Mouse (Mus musculus): ENCODE data around the gene Arpc2. TPM values are rescaled to one million over a fixed set of nuclear protein-coding genes. Genes with fewer than 3 reads are reported as not detected.

The Arpc2 gene
- polyA plus RNA-seq, 1 experiment from 2014 or later = 405 TPM

- whole genome bisulfite sequencing = 82% methylated on average over 4 of the region's 4 CpGs
- Histone ChIP-seq H3K36me3 (no peaks in the 10 kb centered on the region), H3K4me3 (no peak overlapping the region), H3K27ac (no peak overlapping the region), H3K9me3 (no peaks in the 10 kb centered on the region), H3K9ac (no peak overlapping the region), H3K27me3 (no peaks in the 10 kb centered on the region), H3K4me2 (no peak overlapping the region), H3K4me1 (replicated peaks) (peaks cover 48% of the 10 kb centered on the region)
- ATAC-seq (ENCODE audit: low FRiP score) = no peak
Observed at GRCm38 (mm10) chr1:74240832-74241231, 4.9 kb downstream of the Arpc2 start.

GRCm38 (mm10) chr1:74245525-74245924 is 9.6 kb downstream of the Arpc2 start:
- Histone ChIP-seq H3K27me3 (no peaks in the 10 kb centered on the region), H3K9me3 (no peaks in the 10 kb centered on the region), H3K36me3 (peaks cover 24% of the 10 kb centered on the region), H3K4me2 (no peak overlapping the region), H3K27ac (no peak overlapping the region), H3K9ac (no peak overlapping the region), H3K4me3 (no peak overlapping the region), H3K4me1 (replicated peaks) (peaks cover 13% of the 10 kb centered on the region)
- 84% methylated on average over 2 of the region's 2 CpGs for WGBS
- ATAC-seq (ENCODE audit: low FRiP score) = no peak

GRCm38 (mm10) chr1:74248799-74249198 is 12.9 kb downstream of the Arpc2 start:
- no peak overlapping the region for H3K4me2 ChIP-seq
- no peaks in the 10 kb centered on the region for H3K9me3 ChIP-seq
- H3K27me3 ChIP-seq = no peaks in the 10 kb centered on the region
- 0 out of 2 replicates have a peak, but pooled peaks cover 6% of the 10 kb centered on the region for H3K4me1 ChIP-seq (replicated peaks)
- 88% methylated on average over 1 of the region's 1 CpGs for WGBS
- H3K4me3 ChIP-seq = no peak overlapping the region
- no peak for ATAC-seq (ENCODE audit: low FRiP score)
- H3K9ac ChIP-seq = no peak overlapping the region
- peaks cover 54% of the 10 kb centered on the region for H3K36me3 ChIP-seq
- no peak overlapping the region for H3K27ac ChIP-seq

- H3K4me1 ChIP-seq (replicated peaks) = 0 out of 2 replicates have a peak, but pooled peaks cover under 1% of the 10 kb centered on the region
- H3K27me3 ChIP-seq = no peaks in the 10 kb centered on the region
- peaks cover 60% of the 10 kb centered on the region for H3K36me3 ChIP-seq
- H3K27ac ChIP-seq = 0 out of 2 replicates have a peak overlapping the region, but pooled peaks have one; percentile 37
- no peak overlapping the region for H3K4me3 ChIP-seq
- H3K4me2 ChIP-seq = no peak overlapping the region
- no peak for ATAC-seq (ENCODE audit: low FRiP score)
- no peaks in the 10 kb centered on the region for H3K9me3 ChIP-seq
- WGBS = 83% methylated on average over 5 of the region's 5 CpGs
- no peak overlapping the region for H3K9ac ChIP-seq
Observed at GRCm38 (mm10) chr1:74249331-74249980, 13.6 kb downstream of the Arpc2 start.

- Histone ChIP-seq H3K36me3 (peaks cover 65% of the 10 kb centered on the region), H3K27me3 (no peaks in the 10 kb centered on the region)
Observed at GRCm38 (mm10) chr1:74250096-74250495, 14.2 kb downstream of the Arpc2 start.

GRCm38 (mm10) chr1:74255704-74256345 is 19.9 kb downstream of the Arpc2 start:
- H3K4me2 ChIP-seq = no peak overlapping the region
- no peaks in the 10 kb centered on the region for H3K27me3 ChIP-seq
- no peak for ATAC-seq (ENCODE audit: low FRiP score)
- H3K27ac ChIP-seq = no peak overlapping the region
- no peaks in the 10 kb centered on the region for H3K9me3 ChIP-seq
- H3K36me3 ChIP-seq = peaks cover 86% of the 10 kb centered on the region
- no peak overlapping the region for H3K9ac ChIP-seq
- 97% methylated on average over 8 of the region's 8 CpGs for WGBS
- no peaks in the 10 kb centered on the region for H3K4me1 ChIP-seq (replicated peaks)
- H3K4me3 ChIP-seq = no peak overlapping the region

More at GRCm38 (mm10) chr1:74250096-74250495, 14.2 kb downstream of the Arpc2 start:
- Histone ChIP-seq H3K9ac (no peak overlapping the region), H3K4me2 (no peak overlapping the region), H3K4me3 (no peak overlapping the region), H3K27ac (no peak overlapping the region), H3K4me1 (replicated peaks) (no peaks in the 10 kb centered on the region), H3K9me3 (no peaks in the 10 kb centered on the region)
- ATAC-seq (ENCODE audit: low FRiP score) = no peak
- 90% methylated on average over 4 of the region's 4 CpGs for WGBS

- Histone ChIP-seq H3K9ac (no peak overlapping the region), H3K4me3 (no peak overlapping the region), H3K36me3 (peaks cover 83% of the 10 kb centered on the region), H3K4me2 (no peak overlapping the region), H3K9me3 (no peaks in the 10 kb centered on the region), H3K27ac (no peak overlapping the region), H3K4me1 (replicated peaks) (no peaks in the 10 kb centered on the region), H3K27me3 (no peaks in the 10 kb centered on the region)
- no peak for ATAC-seq (ENCODE audit: low FRiP score)
- WGBS = 81% methylated on average over 4 of the region's 4 CpGs
Observed at GRCm38 (mm10) chr1:74256782-74257181, 20.9 kb downstream of the Arpc2 start.

- 95% methylated on average over 6 of the region's 6 CpGs for WGBS
- no peaks in the 10 kb centered on the region for H3K9me3 ChIP-seq
- no peaks in the 10 kb centered on the region for H3K4me1 ChIP-seq (replicated peaks)
- no peak overlapping the region for H3K27ac ChIP-seq
- H3K4me3 ChIP-seq = no peak overlapping the region
- no peak for ATAC-seq (ENCODE audit: low FRiP score)
- H3K27me3 ChIP-seq = no peaks in the 10 kb centered on the region
- H3K36me3 ChIP-seq = peaks cover 89% of the 10 kb centered on the region
- no peak overlapping the region for H3K9ac ChIP-seq
- H3K4me2 ChIP-seq = no peak overlapping the region
Observed at GRCm38 (mm10) chr1:74262510-74262909, 26.6 kb downstream of the Arpc2 start.

GRCm38 (mm10) chr1:74268750-74269149 is 32.9 kb downstream of the Arpc2 start:
- ATAC-seq (ENCODE audit: low FRiP score) = no peak
- whole genome bisulfite sequencing = 92% methylated on average over 8 of the region's 8 CpGs
- H3K36me3 ChIP-seq = peaks cover 54% of the 10 kb centered on the region

GRCm38 (mm10) chr1:74271659-74272058 is 35.8 kb downstream of the Arpc2 start:
- 82% methylated on average over 4 of the region's 4 CpGs for WGBS
- Histone ChIP-seq H3K27ac (no peak overlapping the region), H3K27me3 (no peaks in the 10 kb centered on the region), H3K4me3 (no peak overlapping the region), H3K4me2 (no peak overlapping the region), H3K36me3 (peaks cover 25% of the 10 kb centered on the region), H3K4me1 (replicated peaks) (no peaks in the 10 kb centered on the region), H3K9ac (no peak overlapping the region), H3K9me3 (no peaks in the 10 kb centered on the region)
- no peak for ATAC-seq (ENCODE audit: low FRiP score)

More at GRCm38 (mm10) chr1:74268750-74269149, 32.9 kb downstream of the Arpc2 start:
- H3K9me3 ChIP-seq = no peaks in the 10 kb centered on the region
- H3K27me3 ChIP-seq = no peaks in the 10 kb centered on the region
- H3K9ac ChIP-seq = no peak overlapping the region
- no peak overlapping the region for H3K4me2 ChIP-seq
- H3K27ac ChIP-seq = no peak overlapping the region
- H3K4me3 ChIP-seq = no peak overlapping the region
- no peaks in the 10 kb centered on the region for H3K4me1 ChIP-seq (replicated peaks)

- H3K4me3 ChIP-seq = no peak overlapping the region
- H3K9ac ChIP-seq = peak overlapping the region; percentile 8; the same call in 1 of the 2 replicates
- peaks cover 15% of the 10 kb centered on the region for H3K36me3 ChIP-seq
- no peak overlapping the region for H3K27ac ChIP-seq
- H3K4me1 ChIP-seq (replicated peaks) = 0 out of 2 replicates have a peak, but pooled peaks cover 3% of the 10 kb centered on the region
- no peaks in the 10 kb centered on the region for H3K9me3 ChIP-seq
- no peak overlapping the region for H3K4me2 ChIP-seq
- WGBS = 45% methylated on average over 9 of the region's 9 CpGs
- ATAC-seq (ENCODE audit: low FRiP score) = no peak
- H3K27me3 ChIP-seq = no peaks in the 10 kb centered on the region
Observed at GRCm38 (mm10) chr1:74275015-74275414, 39.1 kb downstream of the Arpc2 start.

- H3K27ac ChIP-seq = no peak overlapping the region
- H3K9ac ChIP-seq = no peak overlapping the region
- ATAC-seq (ENCODE audit: low FRiP score) = no peak
- H3K36me3 ChIP-seq = peaks cover 35% of the 10 kb centered on the region
- no peak overlapping the region for H3K4me3 ChIP-seq
- H3K27me3 ChIP-seq = no peaks in the 10 kb centered on the region
- H3K4me2 ChIP-seq = no peak overlapping the region
- peaks cover 7% of the 10 kb centered on the region; the same call in 1 of the 2 replicates for H3K4me1 ChIP-seq (replicated peaks)
- H3K9me3 ChIP-seq = no peaks in the 10 kb centered on the region
- WGBS = 73% methylated on average over 6 of the region's 6 CpGs
Observed at GRCm38 (mm10) chr1:74277041-74277440, 41.2 kb downstream of the Arpc2 start.
